Mouse (Mus musculus) intestine, postnatal 0 days (tissue): ENCODE results near the gene Dkkl1. TPM values are rescaled to one million over a fixed set of nuclear protein-coding genes. Genes with fewer than 3 reads are reported as not detected.

Experiments used
- ATAC-seq: fragments of 200-750 bp; cut with Nextera tagmentation; 2 replicates; pipeline ENCODE4 v1.8.0; 2017; ENCODE audit warnings: mild to moderate bottlenecking, moderate TSS enrichment, moderate library complexity
- H3K27ac ChIP-seq: fragments of 300-500 bp; sonication (generic); 2 replicates; pipeline ENCODE4 v1.5.1; 2014; ENCODE audit warnings: mild to moderate bottlenecking, low read depth, low read length, moderate library complexity
- H3K27me3 ChIP-seq: fragments of 300-500 bp; sonication (generic); replicated peaks from 2 replicates; pipeline ENCODE4 v1.6.1; 2014; ENCODE audit warnings: low read length, mixed read lengths; ENCODE audit not compliant: control insufficient read depth, insufficient read depth
- H3K36me3 ChIP-seq: fragments of 300-500 bp; sonication (generic); 2 replicates; pipeline ENCODE4 v1.6.1; 2014; ENCODE audit warnings: mild to moderate bottlenecking, moderate library complexity; ENCODE audit not compliant: control insufficient read depth, insufficient read depth
- H3K4me1 ChIP-seq: fragments of 300-500 bp; sonication (generic); replicated peaks from 2 replicates; pipeline ENCODE4 v1.6.1; 2014; ENCODE audit warnings: antibody characterized with exemption, low read length, mixed read lengths; ENCODE audit not compliant: control insufficient read depth, insufficient read depth
- H3K4me2 ChIP-seq: fragments of 300-500 bp; sonication (generic); replicated peaks from 2 replicates; pipeline ENCODE4 v1.6.1; 2014; ENCODE audit warnings: low read depth, mild to moderate bottlenecking, moderate library complexity
- H3K4me3 ChIP-seq: fragments of 300-500 bp; sonication (generic); 2 replicates; pipeline ENCODE4 v1.5.1; 2014; ENCODE audit warnings: low read depth, low read length
- H3K9ac ChIP-seq: fragments of 300-500 bp; sonication (generic); 2 replicates; pipeline ENCODE4 v1.6.1; 2014; ENCODE audit warnings: mild to moderate bottlenecking, low read depth, low read length
- H3K9me3 ChIP-seq: fragments of 300-500 bp; sonication (generic); 2 replicates; pipeline ENCODE4 v1.6.1; 2016; ENCODE audit warnings: mixed run types; ENCODE audit not compliant: control insufficient read depth
- CTCF ChIP-seq: sonication (generic); IDR thresholded peaks from 2 replicates; pipeline ENCODE4 v1.5.1; 2016; ENCODE audit warnings: low read depth, mild to moderate bottlenecking, control low read depth, antibody characterized with exemption, moderate library complexity
- WGBS: fragments of 180-500 bp; shearing (Covaris S2); extraction: QIAGEN DNeasy Blood & Tissue Kit; methylation state at CpG from one replicate; pipeline ENCODE4 v1.1.7; 2014; 5-methylcytosine and 5-hydroxymethylcytosine counted together
- polyA plus RNA-seq: library from polyadenylated mRNA; unstranded; fragments of >200 nt; fragmentation: Nextera tagmentation; extraction: Ambion mirVana; gene quantifications from 2 replicates; pipeline ENCODE4 v1.2.1, GENCODE M21; 2015

The Dkkl1 gene
- polyA plus RNA-seq, 1 experiment from 2014 or later = 0.47 TPM

- H3K36me3 ChIP-seq = no peaks in the 10 kb centered on the region
- H3K4me2 ChIP-seq = no peak overlapping the region
- no peak for TF ChIP-seq CTCF
- H3K27ac ChIP-seq = no peak overlapping the region
- no peaks in the 10 kb centered on the region for H3K4me1 ChIP-seq
- no peak overlapping the region for H3K9ac ChIP-seq
- WGBS = 73% methylated on average over 5 of the region's 5 CpGs
- no peak for ATAC-seq
- peaks cover 3% of the 10 kb centered on the region; the same call in 1 of the 2 replicates for H3K27me3 ChIP-seq
- no peak overlapping the region for H3K4me3 ChIP-seq
- no peaks in the 10 kb centered on the region for H3K9me3 ChIP-seq
These were observed 15.0 kb downstream of the Dkkl1 start for GRCm38 (mm10) chr7:45196994-45197393.

GRCm38 (mm10) chr7:45196176-45196535 lies 15.8 kb downstream of the Dkkl1 start:
- ATAC-seq = no peak
- Histone ChIP-seq H3K27me3 (peaks cover 3% of the 10 kb centered on the region; the same call in 1 of the 2 replicates), H3K36me3 (no peaks in the 10 kb centered on the region), H3K9ac (no peak overlapping the region), H3K4me3 (no peak overlapping the region), H3K4me2 (no peak overlapping the region), H3K4me1 (no peaks in the 10 kb centered on the region), H3K9me3 (no peaks in the 10 kb centered on the region), H3K27ac (no peak overlapping the region)
- no peak for TF ChIP-seq CTCF
- WGBS = 85% methylated on average over 4 of the region's 4 CpGs

GRCm38 (mm10) chr7:45195341-45196175 lies 16.4 kb downstream of the Dkkl1 start:
- Histone ChIP-seq H3K27ac (no peak overlapping the region), H3K27me3 (peaks cover 6% of the 10 kb centered on the region; the same call in 1 of the 2 replicates), H3K4me3 (no peak overlapping the region), H3K36me3 (no peaks in the 10 kb centered on the region), H3K4me1 (no peaks in the 10 kb centered on the region), H3K4me2 (no peak overlapping the region), H3K9ac (no peak overlapping the region), H3K9me3 (no peaks in the 10 kb centered on the region)
- no peak for TF ChIP-seq CTCF
- 71% methylated on average over 13 of the region's 13 CpGs for WGBS
- ATAC-seq = no peak

- Histone ChIP-seq H3K4me3 (no peak overlapping the region), H3K9ac (no peak overlapping the region), H3K27ac (no peak overlapping the region), H3K27me3 (peaks cover 19% of the 10 kb centered on the region; the same call in 1 of the 2 replicates), H3K36me3 (no peaks in the 10 kb centered on the region), H3K9me3 (no peaks in the 10 kb centered on the region), H3K4me2 (no peak overlapping the region), H3K4me1 (no peaks in the 10 kb centered on the region)
- no peak for TF ChIP-seq CTCF
- WGBS = 69% methylated on average over 17 of the region's 17 CpGs
- ATAC-seq = no peak
These were observed 17.8 kb downstream of the Dkkl1 start for GRCm38 (mm10) chr7:45193871-45194785.

GRCm38 (mm10) chr7:45193406-45193805 lies 18.5 kb downstream of the Dkkl1 start:
- no peak overlapping the region for H3K4me3 ChIP-seq
- peak; percentile 30; the same call in 1 of the 2 replicates for TF ChIP-seq CTCF
- H3K27ac ChIP-seq = no peak overlapping the region
- ATAC-seq = no peak
- no peaks in the 10 kb centered on the region for H3K36me3 ChIP-seq
- 76% methylated on average over 5 of the region's 5 CpGs for WGBS
- no peaks in the 10 kb centered on the region for H3K9me3 ChIP-seq
- peaks cover 22% of the 10 kb centered on the region; the same call in 1 of the 2 replicates for H3K27me3 ChIP-seq
- H3K9ac ChIP-seq = no peak overlapping the region
- no peak overlapping the region for H3K4me2 ChIP-seq
- H3K4me1 ChIP-seq = no peaks in the 10 kb centered on the region
